Mouse (Mus musculus) bone marrow, adult 2 months (tissue): ENCODE measurements around the gene Rps12-ps3. TPM values are rescaled to one million over a fixed set of nuclear protein-coding genes. Genes with fewer than 3 reads are reported as not detected.

ENCODE experiments used
- H3K27ac ChIP-seq: fragments of 200-500 bp; 2 replicates; pipeline ENCODE4 v1.5.1; 2012; ENCODE audit warnings: low read depth, mild to moderate bottlenecking, control low read depth, inconsistent platforms, low read length; ENCODE audit not compliant: control insufficient read depth, poor library complexity, insufficient read depth
- H3K4me1 ChIP-seq: fragments of 200-500 bp; 2 replicates; pipeline ENCODE4 v1.6.1; 2011; ENCODE audit warnings: low read length; ENCODE audit not compliant: control insufficient read depth, insufficient read depth
- H3K4me3 ChIP-seq: fragments of 200-500 bp; replicated peaks from 2 replicates; pipeline ENCODE3; 2011; ENCODE audit warnings: mild to moderate bottlenecking, low read depth, low read length, control low read depth; ENCODE audit not compliant: control insufficient read depth
- CTCF ChIP-seq: fragments of 200-500 bp; IDR thresholded peaks from 2 replicates; pipeline ENCODE4 v1.5.1; 2011; ENCODE audit warnings: low read length, control low read depth; ENCODE audit not compliant: control insufficient read depth, insufficient read depth
- POLR2A ChIP-seq: fragments of 200-500 bp; IDR thresholded peaks from 2 replicates; pipeline ENCODE4 v1.6.1; 2011; ENCODE audit warnings: low read depth, mild to moderate bottlenecking, control low read depth, low read length, borderline replicate concordance; ENCODE audit not compliant: control insufficient read depth
- WGBS: fragments of 180-500 bp; shearing (Covaris S2); methylation state at CpG from one replicate; pipeline ENCODE4 v1.1.7; 2018; 5-methylcytosine and 5-hydroxymethylcytosine counted together
- polyA plus RNA-seq: library from polyadenylated mRNA; stranded (reverse); fragments of >200 nt; gene quantifications from 2 replicates; pipeline ENCODE4 v1.2.4, GENCODE M21; 2011; ENCODE audit warnings: low replicate concordance; ENCODE audit not compliant: missing spikeins, insufficient read depth, insufficient read length

The Rps12-ps3 gene
- polyA plus RNA-seq, result 1,301 and 2,446 TPM in 2 replicates

GRCm38 (mm10) chr19:59321990-59322389 is at the start of gene Rps12-ps3:
Gene Rps12-ps3 (plus strand): TSS chr19:59322290.
- Histone ChIP-seq H3K4me3 (no peak within 1 kb of the TSS), H3K4me1 (no peaks in the 10 kb centered on the region; the same call in none of the 2 replicates), H3K27ac (no peak within 1 kb of the TSS)
- TF ChIP-seq POLR2A (no peak), CTCF (no peak)
- WGBS, result 94% methylated on average over 14 of the region's 14 CpGs

GRCm38 (mm10) chr19:59273190-59273589 is 48.9 kb upstream of the Rps12-ps3 start:
- TF ChIP-seq POLR2A (no peak), CTCF (no peak)
- Histone ChIP-seq H3K4me3 (no peak overlapping the region), H3K27ac (no peak overlapping the region), H3K4me1 (no peaks in the 10 kb centered on the region)
- 82% methylated on average over 7 of the region's 7 CpGs for WGBS

DNA sequence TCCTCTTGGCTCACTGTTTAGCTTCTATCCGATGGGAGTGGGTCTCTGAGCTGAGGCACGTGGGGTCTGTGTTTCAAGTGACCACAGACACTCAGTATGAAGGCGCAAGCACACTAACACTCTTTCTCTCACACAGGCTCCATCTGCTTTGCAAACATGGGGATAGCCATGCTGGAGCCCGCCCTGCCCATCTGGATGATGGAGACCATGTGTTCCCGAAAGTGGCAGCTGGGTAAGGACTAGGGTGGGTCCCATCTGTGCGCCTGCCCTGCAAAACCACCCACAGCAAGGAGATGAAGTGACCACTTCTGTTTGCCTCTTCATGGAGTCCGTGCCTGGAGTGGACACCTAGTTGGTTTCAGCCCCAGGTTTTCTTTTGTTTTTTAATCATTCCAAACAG is 45.7 kb upstream of the Rps12-ps3 start:
- H3K27ac ChIP-seq, result no peak overlapping the region
- no peak overlapping the region for H3K4me3 ChIP-seq
- 87% methylated on average over 7 of the region's 7 CpGs for WGBS
- H3K4me1 ChIP-seq, result no peaks in the 10 kb centered on the region
- TF ChIP-seq CTCF (no peak), POLR2A (no peak)

DNA sequence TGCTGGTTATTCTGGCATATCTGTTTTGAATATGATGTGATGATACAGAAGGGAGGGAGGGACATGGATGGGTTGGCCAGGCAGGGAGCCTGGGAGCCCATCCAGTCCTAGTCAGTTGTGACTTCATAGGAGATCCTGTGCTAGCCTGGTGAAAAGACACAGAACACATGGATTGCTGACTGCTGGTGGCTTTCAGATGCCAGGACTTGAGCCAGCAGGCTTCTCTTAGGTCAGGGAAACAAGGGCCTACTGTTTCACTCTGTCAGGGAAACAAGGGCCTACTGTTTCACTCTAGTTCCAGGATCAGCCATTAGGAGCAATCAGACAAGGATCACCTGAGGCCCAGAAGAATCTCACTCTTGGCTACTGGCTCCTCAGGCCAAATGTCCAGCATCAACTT is 41.2 kb upstream of the Rps12-ps3 start:
- TF ChIP-seq POLR2A (no peak), CTCF (no peak)
- Histone ChIP-seq H3K4me3 (no peak overlapping the region), H3K4me1 (no peaks in the 10 kb centered on the region), H3K27ac (no peak overlapping the region)

DNA sequence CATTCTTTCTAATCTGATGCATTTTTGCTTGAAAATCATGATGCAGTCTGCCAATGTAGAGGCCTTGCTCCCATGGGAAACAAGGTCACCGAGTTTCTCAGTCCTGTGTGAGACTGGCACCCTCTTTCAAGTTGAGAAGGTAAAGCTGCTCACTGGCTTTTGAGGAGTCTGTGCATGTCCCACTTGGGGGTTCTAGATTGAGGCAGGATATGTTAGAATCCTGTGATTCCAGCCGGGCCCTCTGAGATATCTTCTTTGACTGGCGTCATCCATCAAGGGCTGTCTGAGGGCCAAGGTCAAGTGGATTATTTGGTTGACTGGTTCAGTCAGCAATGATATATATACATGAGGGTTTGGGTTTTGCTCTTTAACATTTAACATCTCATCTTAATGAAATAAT is 40.1 kb upstream of the Rps12-ps3 start:
- TF ChIP-seq CTCF, result no peak
- TF ChIP-seq POLR2A, result no peak
- no peak overlapping the region for H3K4me3 ChIP-seq
- no peaks in the 10 kb centered on the region for H3K4me1 ChIP-seq
- no peak overlapping the region for H3K27ac ChIP-seq
- 94% methylated on average over 3 of the region's 3 CpGs for WGBS

GRCm38 (mm10) chr19:59289042-59289441 is 33.0 kb upstream of the Rps12-ps3 start:
- Histone ChIP-seq H3K4me3 (no peak overlapping the region), H3K27ac (no peak overlapping the region), H3K4me1 (no peaks in the 10 kb centered on the region)
- no peak for TF ChIP-seq POLR2A
- TF ChIP-seq CTCF, result no peak

DNA sequence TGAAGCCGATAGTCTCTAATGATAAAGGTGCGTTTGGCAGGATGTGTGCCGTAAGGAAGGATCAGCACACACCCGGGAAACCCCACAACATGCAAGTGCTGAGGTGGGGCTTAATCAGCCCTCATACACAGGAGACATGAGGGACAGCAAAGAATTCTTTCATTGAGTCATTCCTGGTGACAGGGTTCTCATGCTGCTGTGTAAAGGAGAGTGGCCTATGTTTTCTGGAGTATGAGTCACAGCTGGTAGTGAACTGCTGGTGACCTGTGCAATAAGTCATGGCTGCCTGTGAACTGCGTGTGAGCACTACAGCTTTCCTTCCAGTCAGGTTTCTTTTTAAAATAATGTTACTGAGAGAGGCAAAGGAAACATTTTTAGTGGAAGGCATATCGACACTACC is 32.3 kb upstream of the Rps12-ps3 start:
- no peaks in the 10 kb centered on the region for H3K4me1 ChIP-seq
- H3K27ac ChIP-seq, result no peak overlapping the region
- TF ChIP-seq POLR2A, result no peak
- TF ChIP-seq CTCF, result no peak
- WGBS, result 81% methylated on average over 6 of the region's 6 CpGs
- no peak overlapping the region for H3K4me3 ChIP-seq

DNA sequence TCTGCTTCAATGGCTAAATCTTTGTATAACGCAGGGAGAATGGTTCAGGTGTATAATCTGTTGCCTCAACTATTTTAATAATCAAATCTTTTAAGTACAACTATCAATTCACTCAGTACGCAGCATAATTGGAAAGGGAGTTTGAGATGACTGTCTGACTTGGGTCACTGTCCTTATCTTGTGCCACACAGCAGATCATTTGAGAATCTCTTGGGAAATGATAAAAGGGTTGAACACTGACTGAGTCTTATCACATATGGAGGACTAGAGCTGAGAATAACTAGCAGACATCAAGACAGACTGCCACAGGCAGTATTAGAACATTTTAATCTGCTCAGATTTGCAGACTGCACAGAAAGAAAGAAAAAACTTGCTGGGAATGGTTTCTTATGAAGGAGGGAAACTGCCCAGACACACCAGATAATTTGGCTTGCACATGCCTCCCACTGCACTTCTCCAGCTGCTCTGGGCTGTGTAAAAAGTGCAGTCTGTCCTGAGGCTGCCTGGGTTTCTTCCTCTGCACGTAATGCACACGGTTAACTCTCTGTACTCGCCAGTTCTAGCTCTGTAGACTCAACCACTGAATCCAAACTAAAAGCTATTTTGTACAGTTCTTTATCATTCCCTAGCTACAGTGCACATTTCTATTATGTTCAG is 29.8 kb upstream of the Rps12-ps3 start:
- no peak overlapping the region for H3K4me3 ChIP-seq
- WGBS, result 81% methylated on average over 5 of the region's 5 CpGs
- TF ChIP-seq CTCF (no peak), POLR2A (no peak)
- no peak overlapping the region for H3K27ac ChIP-seq
- no peaks in the 10 kb centered on the region for H3K4me1 ChIP-seq

DNA sequence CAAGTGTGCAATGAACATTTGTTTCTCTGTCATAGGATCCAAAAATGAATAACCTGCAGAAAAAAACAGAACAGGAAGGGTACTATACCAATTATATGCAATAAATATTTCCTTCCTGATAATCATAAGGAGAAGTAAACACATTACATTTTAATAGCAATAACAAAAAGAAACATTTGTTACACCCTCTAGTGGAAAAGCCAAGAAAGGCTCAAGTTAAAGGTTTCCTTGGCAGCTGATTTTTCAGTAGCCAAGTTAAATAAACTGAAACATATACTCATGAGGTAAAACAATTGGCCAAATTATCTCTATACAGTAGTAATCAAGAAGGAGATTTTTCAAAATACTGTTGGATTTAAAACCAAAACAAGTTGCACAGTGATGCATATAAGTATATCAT is 6.8 kb upstream of the Rps12-ps3 start:
- no peak for TF ChIP-seq CTCF
- TF ChIP-seq POLR2A, result no peak
- Histone ChIP-seq H3K4me1 (no peaks in the 10 kb centered on the region; the same call in 1 of the 2 replicates), H3K27ac (no peak overlapping the region), H3K4me3 (no peak overlapping the region)
